Mouse (Mus musculus) urinary bladder, postnatal 25 days (tissue): ENCODE data around the gene Icos.

Experiments
- DNase-seq: peaks from one replicate; pipeline ENCODE4 v3.0.0; 2022; ENCODE audit warnings: low spot score

The Icos gene

DNA sequence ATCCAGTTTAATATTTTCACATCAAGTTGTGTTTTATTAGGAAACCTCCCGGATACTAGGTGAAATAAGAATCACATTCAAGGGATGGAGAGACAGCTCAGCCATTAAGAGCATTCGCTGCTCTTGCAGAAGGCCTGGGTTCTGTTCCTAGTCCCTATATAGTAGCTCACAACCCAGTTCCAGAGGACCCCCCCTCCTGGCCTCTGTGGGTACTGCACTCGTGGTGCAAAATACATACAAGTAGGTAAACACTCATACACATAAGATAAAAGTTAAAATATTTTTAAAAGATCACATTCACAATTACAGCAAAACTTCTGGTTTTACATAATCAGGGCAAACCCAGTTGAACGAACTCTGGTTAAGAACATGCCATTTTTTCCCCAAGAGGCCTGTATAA is 15.6 kb upstream of the Icos start:
- no peak for DNase-seq

DNA sequence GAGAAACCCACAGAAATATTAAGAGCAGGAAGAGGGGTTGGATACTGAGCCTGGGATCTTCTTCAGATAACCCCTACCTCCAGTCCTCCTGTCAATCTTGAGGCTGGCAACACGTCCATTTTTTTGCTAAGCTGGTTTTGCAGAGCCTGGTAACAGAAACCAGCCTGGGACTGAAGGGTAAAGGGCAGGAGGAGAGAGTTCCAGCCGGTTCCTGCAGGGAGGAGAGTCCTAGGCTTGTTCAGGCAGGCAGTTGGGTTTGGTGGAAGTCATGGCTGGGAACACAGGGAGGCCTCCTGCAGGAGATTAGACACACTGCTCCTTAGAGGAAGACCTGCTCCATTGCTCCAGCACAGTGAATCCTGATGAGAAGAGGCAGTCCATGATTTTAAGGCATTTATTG is 10.2 kb upstream of the Icos start:
- DNase-seq: peak; percentile 16

DNA sequence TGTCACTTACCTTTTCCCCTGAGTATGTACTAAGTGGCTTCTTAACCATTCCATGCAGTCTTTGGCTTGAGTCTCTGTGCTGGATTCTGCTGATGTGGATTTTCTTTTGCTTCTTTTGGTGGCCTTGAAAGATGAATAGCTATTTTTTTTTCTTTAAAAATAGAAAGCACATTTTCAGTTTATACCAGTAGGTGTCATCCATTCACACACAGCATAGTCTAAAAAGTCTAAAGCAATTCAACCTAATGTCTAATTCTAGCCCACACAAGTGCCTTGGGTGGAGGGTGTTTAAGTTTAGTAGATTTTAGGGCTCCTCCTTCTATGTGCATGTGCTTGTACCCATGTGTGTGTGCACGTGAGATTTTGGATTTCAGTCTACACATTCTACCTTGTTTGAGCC is 6.9 kb upstream of the Icos start:
- no peak for DNase-seq

DNA sequence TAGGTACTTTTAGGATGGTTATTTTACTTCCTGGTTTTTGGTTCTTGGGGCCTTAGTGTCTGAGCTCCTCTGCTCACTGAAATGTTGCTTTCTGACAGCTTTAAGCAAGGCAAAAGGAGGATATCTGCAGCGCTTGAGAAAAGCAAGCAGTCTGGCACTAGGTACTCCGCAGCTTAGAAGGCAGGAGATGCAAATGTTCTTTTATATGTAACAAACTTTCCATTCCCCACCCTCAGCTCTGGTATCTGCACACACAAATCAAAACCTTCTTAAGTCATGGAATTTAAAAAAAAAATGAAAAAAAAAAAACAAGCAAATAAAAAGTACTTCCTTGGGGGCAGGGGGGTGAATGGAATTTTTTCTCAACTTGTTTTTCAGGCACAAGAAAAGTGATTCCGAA is 3.5 kb upstream of the Icos start:
- DNase-seq: no peak

DNA sequence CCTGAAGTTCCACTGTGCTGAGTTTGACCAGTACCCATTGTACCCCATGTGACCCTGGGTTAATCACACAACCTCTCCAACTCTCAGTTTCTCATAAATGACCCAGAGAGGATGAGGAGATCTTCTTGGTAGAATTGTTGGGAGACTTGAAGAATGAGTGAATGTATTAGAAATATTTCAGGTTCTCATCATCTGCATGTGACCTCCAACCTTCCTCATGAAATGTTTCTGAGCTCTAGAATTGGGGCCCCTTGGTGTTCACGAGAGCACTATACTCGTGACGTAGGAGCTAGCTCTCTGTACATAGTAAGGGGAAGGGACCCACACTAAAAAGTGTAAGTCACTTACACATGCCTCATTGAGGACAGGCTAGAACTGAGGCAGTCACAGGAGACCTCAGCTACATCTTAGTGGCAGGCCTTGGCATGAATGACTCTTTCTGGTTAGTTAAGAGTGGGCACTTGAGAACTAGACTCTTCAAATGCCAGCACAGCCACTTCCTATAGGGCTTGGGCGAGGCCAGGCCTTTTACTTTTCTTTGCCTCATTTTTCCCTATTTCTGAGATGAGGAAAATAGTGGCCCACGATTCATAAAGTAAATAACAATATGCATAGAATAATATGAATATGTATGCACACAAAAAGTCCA is 2.0 kb upstream of the Icos start:
- DNase-seq: no peak

DNA sequence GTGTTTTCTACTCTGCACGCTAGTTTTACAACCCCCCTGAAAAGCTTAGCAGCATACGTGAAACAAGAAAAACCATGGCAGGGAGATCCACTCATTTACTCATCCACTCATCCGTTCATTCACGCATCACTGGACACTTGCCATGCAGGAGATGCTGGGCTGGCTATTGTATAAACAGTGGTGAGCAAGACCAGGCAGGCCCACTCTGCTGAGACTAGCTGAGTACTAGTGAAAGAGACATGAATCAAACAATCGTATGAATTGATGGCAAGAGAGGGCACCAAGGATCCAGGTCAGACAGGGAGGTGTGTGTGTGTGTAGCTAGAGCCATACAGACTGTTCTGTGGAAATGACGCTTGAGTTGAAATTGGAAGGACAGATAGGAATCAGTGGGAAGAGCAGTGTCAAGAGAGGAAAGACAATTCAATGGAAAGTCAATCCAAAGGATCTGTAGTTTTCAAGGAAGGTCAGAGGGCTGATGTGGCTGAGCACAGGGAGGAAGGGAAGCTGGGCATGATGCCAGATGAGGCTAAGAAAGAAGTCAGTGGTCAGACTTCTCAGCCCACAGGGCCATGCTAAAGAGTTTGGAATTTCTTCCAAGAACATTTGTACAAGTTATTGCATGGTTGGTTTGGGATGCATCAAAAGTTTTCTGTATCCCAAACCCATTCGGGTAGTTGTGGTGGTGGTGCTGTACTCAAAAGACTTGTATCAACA is 1.6 kb downstream of the Icos start:
- DNase-seq: no peak

DNA sequence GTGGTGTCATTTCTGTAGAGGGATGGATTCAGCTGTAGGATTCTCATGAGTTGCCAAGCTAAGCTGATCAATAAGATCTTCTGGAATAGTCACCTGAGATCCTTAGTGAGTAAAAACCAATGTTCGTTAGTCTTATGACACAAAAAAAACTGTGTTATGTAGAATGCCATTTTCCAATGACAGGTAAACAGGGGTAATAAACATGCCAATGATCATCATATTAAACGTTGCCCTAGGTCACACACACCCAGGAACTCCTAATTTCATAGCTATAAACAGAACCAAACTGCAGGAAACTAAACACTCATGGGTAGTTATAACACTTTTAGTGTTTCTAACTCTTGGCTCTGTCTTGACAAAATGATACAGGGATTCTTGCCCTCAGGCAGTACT is 2.1 kb downstream of the Icos start:
- no peak for DNase-seq

DNA sequence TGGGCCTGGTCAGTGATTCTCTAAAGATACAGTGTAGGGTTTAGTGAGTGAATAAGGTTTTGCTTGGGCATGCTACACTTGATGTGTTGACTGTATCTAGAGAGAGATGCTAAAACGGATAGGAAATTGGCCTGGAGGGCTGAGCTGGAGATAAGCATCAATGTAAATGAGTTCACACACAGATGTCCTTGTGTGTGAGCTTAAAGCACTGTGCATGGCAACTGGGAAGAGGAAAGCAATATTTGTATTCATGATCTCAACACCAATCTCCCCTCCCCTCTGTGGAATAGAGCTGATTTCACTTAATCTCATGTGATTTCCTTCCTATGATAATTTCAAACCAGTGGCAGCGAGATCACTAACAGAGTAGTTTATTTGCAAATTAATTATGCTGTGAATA is 7.3 kb downstream of the Icos start:
- DNase-seq: no peak

DNA sequence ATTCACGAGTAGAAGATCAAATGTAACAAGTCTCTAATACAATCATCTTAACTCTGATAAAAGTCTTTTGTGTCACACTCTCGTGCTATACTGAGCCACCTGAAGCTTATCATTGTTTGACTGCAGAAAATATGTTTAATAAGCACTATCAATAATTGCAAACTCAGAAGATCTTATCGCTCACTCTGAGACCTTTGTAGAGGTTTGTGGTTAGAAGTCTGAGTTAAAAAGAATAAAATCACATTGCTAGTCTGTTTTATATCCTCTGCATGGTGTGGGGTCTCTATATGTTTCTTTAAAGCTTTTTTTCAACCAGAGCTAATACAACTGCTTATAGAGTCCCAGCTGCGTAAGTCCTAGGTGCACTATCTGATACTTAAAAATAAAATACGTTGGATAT is 8.4 kb downstream of the Icos start:
- no peak for DNase-seq

DNA sequence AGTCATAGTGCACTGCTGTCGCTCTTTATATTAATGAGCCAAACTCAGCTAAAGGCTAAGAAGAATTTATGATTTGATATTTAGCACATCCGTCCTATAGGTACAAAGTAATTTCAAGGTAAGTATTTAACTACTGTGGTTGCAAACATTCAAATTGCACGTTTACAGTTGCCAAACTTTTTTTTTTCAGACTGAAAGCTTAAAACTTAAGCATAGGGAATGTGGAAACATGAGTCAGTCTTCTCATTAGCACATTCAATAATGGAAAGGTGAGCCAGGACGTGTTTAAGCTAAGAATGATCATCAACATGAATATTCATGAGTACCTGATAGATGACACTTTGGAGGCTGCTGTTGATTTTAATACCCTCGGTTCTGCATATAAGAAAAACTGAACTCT is 11.4 kb downstream of the Icos start:
- DNase-seq: no peak

DNA sequence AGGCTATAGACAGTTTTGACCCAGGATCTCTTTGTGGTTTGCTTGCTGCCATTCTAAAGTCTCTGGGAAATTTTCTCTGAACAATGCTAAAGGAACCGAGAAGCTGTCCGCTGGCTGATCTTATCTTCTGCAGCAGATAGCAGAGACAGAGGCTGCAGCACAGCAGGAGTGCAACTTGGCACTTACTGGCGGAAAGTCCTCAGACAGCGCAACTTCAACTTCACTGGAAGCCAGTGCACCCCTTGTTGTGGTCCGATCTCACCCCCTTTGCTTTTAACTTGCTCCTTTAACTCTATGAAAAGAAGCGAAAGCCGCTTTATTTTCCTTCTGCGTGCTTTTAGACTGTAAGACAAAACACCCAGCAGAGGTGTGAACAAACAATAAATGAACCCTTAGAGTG is 12.6 kb downstream of the Icos start:
- no peak for DNase-seq

DNA sequence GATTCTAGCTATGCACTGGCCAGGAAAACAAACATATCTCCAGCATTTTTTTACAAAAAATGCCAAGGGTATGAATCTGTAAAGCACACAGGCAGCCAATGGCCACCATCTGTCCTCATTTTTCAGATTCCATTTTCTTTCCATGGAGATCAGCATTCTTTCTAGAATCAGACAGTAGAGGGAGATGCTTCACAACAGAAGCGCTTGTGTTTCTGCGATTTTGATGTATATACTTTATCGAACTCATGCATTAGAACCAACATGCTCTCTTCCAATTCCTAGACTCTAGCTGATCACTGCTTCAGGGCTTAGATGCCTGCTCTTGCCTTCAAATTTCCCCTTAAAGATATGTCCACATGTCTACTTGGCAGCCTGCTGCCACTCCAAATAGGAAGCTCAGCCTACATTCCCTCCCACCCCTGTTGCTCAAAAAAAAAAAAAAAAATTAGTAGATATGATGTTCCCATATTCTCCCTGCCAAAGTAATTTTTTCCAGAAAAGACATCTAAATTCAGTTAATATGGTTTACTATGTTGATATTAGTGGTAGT is 20.4 kb downstream of the Icos start:
- DNase-seq: no peak

DNA sequence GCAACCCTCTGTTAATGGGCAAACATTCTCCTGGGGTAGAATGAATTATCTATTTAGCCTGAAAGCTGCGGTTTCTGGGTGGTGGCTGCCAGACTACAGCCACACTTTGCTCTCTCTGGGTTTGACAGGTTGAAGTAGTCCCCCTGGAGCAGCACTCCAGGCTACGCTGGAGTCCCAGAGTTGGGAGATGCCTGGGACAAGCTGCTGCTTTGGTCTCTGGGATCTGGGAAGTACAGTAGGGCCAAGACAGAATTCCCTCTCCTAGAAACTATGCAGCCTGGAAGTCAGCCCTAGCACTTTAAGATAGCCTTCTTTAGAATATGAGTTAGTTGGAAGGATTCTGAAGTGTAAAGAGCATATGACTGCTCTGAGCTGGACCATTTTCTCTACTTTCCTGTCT is 21.0 kb downstream of the Icos start:
- no peak for DNase-seq

DNA sequence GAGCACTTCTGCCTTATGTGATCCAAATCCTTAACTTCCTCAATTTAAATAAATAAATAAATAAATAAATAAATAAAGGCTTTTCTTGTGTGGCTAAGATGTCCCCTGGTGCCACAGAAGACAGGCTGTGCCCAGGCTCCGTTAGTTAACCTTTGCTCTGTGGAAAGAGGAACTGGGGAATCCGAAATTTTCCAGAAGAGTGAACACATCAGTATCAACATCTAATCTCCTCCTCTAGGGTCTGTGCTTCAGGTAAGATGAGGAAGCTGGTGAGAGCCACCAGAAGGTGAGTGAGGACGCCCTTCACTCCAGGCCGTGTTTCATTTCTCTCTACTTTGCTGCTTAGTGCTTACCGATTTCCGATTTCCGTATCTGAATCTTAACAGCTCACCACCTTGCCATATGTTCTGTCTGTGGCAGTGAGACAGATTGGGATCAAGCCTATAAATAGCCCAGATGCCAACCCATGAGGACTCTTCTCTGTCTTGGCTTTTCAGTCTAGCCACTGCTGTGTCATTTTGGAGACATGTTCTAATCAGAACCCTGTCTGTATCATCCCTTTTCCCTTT is 24.1 kb downstream of the Icos start:
- DNase-seq: no peak

DNA sequence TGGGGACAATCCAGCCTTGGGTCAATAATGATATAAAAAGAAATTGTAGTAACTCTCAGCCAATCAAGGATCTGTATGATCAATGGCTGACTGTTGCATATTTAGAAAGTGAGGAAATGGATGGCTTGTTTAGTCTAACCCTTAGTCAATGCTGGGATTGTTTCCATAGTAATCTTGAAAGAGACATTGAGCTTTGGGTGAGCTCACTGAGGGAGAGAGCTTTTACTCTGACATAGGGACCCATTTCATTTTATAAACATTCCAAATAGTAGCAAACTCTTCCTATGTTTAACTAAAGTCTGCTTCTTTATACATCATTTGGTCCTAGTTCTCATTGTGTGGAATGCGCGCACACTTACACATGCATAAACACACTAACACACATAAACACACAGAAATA is 28.5 kb downstream of the Icos start:
- no peak for DNase-seq

DNA sequence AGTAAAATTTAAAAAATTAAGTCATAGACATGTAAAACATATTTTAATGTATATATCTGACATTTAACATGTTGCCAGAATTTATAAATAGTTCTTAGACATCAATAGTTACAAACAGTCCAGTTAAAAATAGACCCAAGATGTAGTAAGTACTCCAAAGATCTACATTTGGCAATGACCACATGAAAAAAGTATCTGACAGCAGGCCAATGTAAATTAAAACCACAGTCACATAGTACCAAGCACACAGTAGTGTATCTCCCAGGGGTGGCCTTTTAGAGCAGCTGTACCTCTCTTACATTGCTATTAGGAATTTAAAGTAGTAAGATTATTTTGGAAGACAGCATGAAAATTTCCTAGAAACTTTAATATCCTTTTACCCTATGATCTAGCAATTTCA is 29.8 kb downstream of the Icos start:
- no peak for DNase-seq

DNA sequence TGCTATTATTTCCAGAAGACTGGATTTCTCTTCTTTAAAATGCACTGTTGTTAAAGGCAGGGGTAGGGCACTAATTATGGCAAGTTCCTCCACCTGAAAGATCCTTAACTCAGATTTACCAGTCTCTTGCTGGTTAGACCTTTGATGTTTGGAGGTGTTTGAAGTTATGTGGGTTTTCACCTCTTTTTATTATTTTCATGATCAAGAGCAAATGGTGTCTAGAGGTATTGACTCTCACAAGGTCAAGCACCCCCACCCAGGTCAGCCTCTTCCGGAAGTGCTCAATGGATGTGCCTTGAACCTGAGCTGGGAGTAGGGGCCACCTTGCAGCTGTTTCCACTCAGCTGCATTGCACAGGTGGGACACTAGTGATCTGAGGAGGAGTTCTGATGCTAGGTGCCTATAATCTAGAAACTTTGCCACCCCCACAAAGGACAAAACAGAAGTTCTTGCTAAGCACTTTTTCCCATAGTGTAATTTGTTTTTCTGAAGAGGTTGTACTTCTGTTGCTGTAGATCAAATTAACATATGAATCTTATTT is 38.9 kb downstream of the Icos start:
- DNase-seq: no peak

DNA sequence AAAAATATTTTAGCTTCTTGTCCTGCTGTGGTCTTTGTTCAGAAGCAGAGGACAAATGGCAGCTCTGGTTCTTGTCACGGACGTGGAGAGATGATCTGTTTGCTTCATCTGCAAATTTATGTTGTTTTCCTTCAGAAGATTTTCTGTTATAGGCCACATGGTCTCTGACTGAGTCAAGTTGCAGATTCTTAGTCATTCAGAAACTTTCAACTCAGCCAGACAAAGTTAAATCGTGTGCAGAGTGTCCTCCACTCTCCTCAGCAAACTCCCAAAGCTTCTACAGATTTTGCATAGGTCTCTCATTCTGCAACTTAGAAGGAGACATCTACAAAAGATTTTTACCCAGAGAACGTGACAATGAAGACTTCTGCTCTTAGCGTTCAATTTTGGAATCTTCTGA is 49.0 kb downstream of the Icos start:
- DNase-seq: no peak

DNA sequence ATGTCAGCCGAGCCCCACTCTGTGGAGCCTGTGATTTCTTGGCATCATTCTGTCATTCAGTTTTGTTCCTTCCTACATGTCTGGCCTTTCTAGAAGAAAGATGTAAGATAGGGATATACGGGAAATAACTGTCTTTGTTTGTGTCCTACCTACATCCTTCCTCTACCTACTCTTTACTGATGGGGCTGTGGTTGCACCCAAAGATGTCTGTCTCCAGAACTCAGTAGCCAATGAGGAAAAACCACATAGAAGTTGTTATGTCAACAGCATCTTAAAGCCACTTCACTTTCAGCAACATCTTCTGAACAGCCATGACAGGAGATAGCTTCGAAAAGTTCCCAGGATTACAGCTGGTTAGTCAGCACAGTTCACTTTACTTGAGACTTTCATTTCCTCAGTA is 49.8 kb downstream of the Icos start:
- DNase-seq: no peak

DNA sequence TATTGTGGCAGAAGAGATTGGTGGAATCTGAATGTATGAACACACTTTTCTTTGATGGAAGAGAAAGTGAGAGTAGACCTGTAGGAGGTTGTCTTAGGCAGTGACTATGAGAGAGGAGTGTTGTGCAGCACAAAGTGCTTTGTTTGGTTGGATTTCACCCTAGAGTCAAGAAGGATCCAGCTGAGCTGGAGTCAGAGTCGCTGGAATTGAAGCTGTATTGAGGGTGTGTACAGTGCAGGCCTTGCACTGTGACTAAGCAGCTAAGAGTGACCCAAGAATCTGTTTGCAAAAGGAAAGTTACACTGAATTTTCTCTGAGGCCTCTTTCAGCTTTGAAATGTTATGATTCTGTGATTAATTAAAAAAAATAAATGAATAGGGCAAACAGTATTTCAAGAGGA is 52.2 kb downstream of the Icos start:
- no peak for DNase-seq

DNA sequence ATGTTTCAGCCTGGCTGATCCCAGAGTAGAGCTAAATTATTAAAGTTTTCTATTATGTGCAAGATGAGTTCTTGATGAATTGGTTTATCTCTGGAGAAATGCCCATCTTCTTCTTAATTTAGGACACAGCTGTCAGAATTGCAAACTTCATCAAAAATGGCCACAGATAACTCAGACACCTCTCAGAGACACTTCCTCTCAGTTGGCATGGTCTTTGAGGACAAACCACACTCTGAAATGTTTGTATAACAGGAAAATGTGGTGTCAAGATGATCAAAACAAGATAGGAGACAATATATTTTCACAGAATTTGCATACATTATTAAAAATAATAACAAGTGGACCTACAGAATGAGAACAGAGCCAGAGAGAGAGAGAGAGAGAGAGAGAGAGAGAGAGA is 52.8 kb downstream of the Icos start:
- DNase-seq: no peak

DNA sequence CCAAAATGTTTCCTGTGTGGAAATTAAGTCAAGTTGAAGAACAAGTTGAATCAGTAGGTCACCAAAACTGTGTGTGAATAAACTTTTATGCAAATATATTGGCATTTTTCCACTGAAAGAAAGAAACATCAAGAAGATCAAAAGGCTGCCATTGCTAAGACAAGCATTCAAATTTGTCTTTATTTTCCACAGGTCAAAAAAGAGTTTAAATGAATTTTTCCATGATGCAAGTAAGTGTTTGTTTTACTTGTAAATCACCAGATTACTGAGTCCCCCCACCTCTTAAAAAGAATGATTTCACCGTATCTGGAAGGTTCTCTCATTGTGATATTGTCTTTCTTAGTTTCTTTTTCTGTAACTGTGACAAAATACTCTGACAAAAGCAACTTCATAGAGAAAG is 57.5 kb downstream of the Icos start:
- no peak for DNase-seq

DNA sequence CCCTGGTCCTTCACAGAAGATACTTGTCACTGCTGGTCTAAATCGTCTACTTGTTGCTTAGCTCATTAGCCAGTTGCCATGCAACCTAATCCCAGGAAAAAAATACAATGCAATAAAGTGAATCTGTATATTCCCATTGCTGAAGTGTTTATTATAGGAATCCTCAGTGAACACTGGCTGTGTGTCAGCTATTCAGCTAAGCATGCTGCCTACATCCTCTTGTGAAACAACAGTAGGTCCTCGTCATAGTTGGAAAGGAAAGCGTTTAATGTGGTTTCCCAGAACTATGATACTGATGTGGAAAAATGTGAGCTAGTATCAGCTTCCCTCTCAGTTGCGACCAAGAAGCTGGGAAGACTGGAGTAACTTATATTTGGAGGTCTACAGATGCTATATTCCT is 60.5 kb downstream of the Icos start:
- DNase-seq: no peak
